In the genomic region with DNA sequence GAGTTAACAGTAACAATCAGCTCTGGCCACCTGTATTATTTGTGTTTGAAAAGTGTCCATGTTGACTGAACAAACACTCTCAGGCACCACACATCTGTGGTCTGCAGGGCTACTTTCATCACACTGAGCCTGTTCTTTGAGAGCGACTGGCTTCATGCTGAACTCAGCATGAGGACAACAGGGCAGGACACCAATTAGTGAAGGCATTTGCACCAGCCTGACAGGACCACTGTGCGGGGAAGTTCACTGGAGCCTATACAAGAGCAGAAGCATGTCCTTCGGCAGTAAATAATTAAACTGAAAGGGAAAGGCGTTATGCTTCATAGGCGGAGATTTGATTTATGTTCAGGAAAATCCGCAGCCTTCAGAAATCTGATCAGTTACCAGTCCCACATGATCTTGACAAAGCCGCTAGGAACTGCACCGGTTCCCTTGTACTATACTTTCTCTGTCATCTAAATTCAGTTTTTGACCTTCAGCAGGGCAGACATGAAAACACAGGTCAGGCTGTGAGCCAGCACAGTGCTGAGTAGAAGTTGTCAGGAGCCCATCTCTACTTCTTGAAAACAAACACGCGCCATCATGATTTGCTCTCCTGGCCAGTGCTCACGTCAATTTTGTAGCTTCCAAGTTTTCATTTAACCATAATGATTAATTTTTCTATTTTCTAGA, we compare ENCODE assay signal across 10 mouse cellular contexts.
DNase-seq lines count a peak whose midpoint lies in the region; ATAC-seq and TF ChIP-seq lines count a peak whose summit lies in the region.
"Had no signal": no experiment of that assay in that cellular context is flagged by ENCODE, and none has a peak within 500 bp of the region (broad histone marks: within the 10 kb centered on the region; RNA-seq: fewer than 3 reads in every experiment).

No protein-coding gene starts in this region.

- no peaks in the 10 kb centered on the region; the same call in 1 of the 2 replicates for H3K4me1 ChIP-seq in midbrain, embryonic 11.5 days (ENCODE audit: control insufficient read depth, insufficient read depth, low read length)
- peaks cover 18% of the 10 kb centered on the region for H3K4me1 ChIP-seq in midbrain, embryonic 10.5 days
- peaks cover 4% of the 10 kb centered on the region for H3K4me1 ChIP-seq in hindbrain, postnatal 0 days (ENCODE audit: insufficient read depth, low read length)
- no peaks in the 10 kb centered on the region for H3K4me1 ChIP-seq in stomach, postnatal 0 days (replicated peaks; ENCODE audit: control insufficient read depth, insufficient read depth)
- H3K4me1 ChIP-seq in heart, embryonic 10.5 days, result no peaks in the 10 kb centered on the region

- peak; percentile 82 for DNase-seq in midbrain, embryonic 11.5 days (ENCODE audit: low spot score, missing footprints)
- DNase-seq in midbrain, embryonic 10.5 days (ENCODE audit: low spot score), result no peak
- DNase-seq in hindbrain, postnatal 0 days (ENCODE audit: low spot score), result peak; percentile 42
- DNase-seq in kidney, postnatal 36 days, result peak; percentile 15 to 22
- peak; percentile 23 for DNase-seq in stomach, postnatal 0 days (ENCODE audit: low spot score)
- no peak for DNase-seq in testis, postnatal 14 days (ENCODE audit: low spot score)
- DNase-seq in left cerebral cortex, adult 11 months (ENCODE audit: low spot score), result no peak
- DNase-seq in heart, embryonic 10.5 days (ENCODE audit: low spot score), result no peak
- DNase-seq: heart, adult 18-20 months had no signal

- no peak overlapping the region for H3K4me3 ChIP-seq in midbrain, embryonic 11.5 days (ENCODE audit: low read depth, low read length)
- no peak overlapping the region for H3K4me3 ChIP-seq in midbrain, embryonic 10.5 days
- H3K4me3 ChIP-seq in hindbrain, postnatal 0 days (ENCODE audit: low read length), result no peak overlapping the region
- no peak overlapping the region for H3K4me3 ChIP-seq in stomach, postnatal 0 days (ENCODE audit: low read depth, low read length)
- no peak overlapping the region for H3K4me3 ChIP-seq in heart, embryonic 10.5 days

- no peak overlapping the region for H3K27ac ChIP-seq in midbrain, embryonic 11.5 days (ENCODE audit: low read depth, low read length)
- H3K27ac ChIP-seq in midbrain, embryonic 10.5 days (replicated peaks), result no peak overlapping the region
- H3K27ac ChIP-seq in hindbrain, postnatal 0 days, result no peak overlapping the region
- H3K27ac ChIP-seq in stomach, postnatal 0 days (replicated peaks), result no peak overlapping the region
- no peak overlapping the region for H3K27ac ChIP-seq in heart, embryonic 10.5 days

- no peak for ATAC-seq in midbrain, embryonic 11.5 days (ENCODE audit: low FRiP score)
- 0 out of 2 replicates have a peak, but pooled peaks have one; percentile 29 for ATAC-seq in hindbrain, postnatal 0 days
- ATAC-seq in stomach, postnatal 0 days (ENCODE audit: low FRiP score, low TSS enrichment), result no peak

- 61% methylated on average over 11 of the region's 11 CpGs for WGBS in midbrain, embryonic 11.5 days
- 71% methylated on average over 11 of the region's 11 CpGs for WGBS in midbrain, embryonic 10.5 days
- 40% methylated on average over 11 of the region's 11 CpGs for WGBS in hindbrain, postnatal 0 days
- WGBS in stomach, postnatal 0 days, result 43% methylated on average over 11 of the region's 11 CpGs
- 71% methylated on average over 11 of the region's 11 CpGs for WGBS in heart, embryonic 10.5 days

- H3K36me3 ChIP-seq in midbrain, embryonic 11.5 days (ENCODE audit: control insufficient read depth, insufficient read depth, low read length), result no peaks in the 10 kb centered on the region
- no peaks in the 10 kb centered on the region for H3K36me3 ChIP-seq in midbrain, embryonic 10.5 days
- H3K36me3 ChIP-seq in hindbrain, postnatal 0 days (ENCODE audit: insufficient read depth, low read length), result no peaks in the 10 kb centered on the region
- H3K36me3 ChIP-seq in stomach, postnatal 0 days (ENCODE audit: control insufficient read depth, insufficient read depth, low read length), result no peaks in the 10 kb centered on the region
- H3K36me3 ChIP-seq in heart, embryonic 10.5 days, result no peaks in the 10 kb centered on the region

- no peak for TF ChIP-seq CTCF in hindbrain, postnatal 0 days (IDR thresholded peaks at IDR 0.05; ENCODE audit: low read depth)
- TF ChIP-seq CTCF in stomach, postnatal 0 days (IDR thresholded peaks at IDR 0.05; ENCODE audit: low read depth), result no peak

- H3K9ac ChIP-seq in midbrain, embryonic 11.5 days (ENCODE audit: low read length), result no peak overlapping the region
- H3K9ac ChIP-seq in hindbrain, postnatal 0 days (replicated peaks; ENCODE audit: low read length), result no peak overlapping the region
- H3K9ac ChIP-seq in stomach, postnatal 0 days (ENCODE audit: low read length), result no peak overlapping the region

- TF ChIP-seq EP300 in stomach, postnatal 0 days (optimal IDR thresholded peaks at IDR 0.05), result no peak

- H3K9me3 ChIP-seq in midbrain, embryonic 11.5 days (ENCODE audit: control insufficient read depth, low read length), result no peaks in the 10 kb centered on the region
- no peaks in the 10 kb centered on the region for H3K9me3 ChIP-seq in midbrain, embryonic 10.5 days (replicated peaks)
- no peaks in the 10 kb centered on the region for H3K9me3 ChIP-seq in hindbrain, postnatal 0 days (ENCODE audit: low read length)
- H3K9me3 ChIP-seq in stomach, postnatal 0 days (ENCODE audit: control insufficient read depth, low read length), result no peaks in the 10 kb centered on the region
- no peaks in the 10 kb centered on the region for H3K9me3 ChIP-seq in heart, embryonic 10.5 days

- H3K27me3 ChIP-seq in midbrain, embryonic 11.5 days (ENCODE audit: control insufficient read depth, insufficient read depth, low read length), result no peaks in the 10 kb centered on the region
- H3K27me3 ChIP-seq in midbrain, embryonic 10.5 days (ENCODE audit: low read depth, poor library complexity, severe bottlenecking), result peaks cover 18% of the 10 kb centered on the region; the same call in 1 of the 2 replicates
- no peaks in the 10 kb centered on the region for H3K27me3 ChIP-seq in hindbrain, postnatal 0 days (ENCODE audit: insufficient read depth, low read length)
- H3K27me3 ChIP-seq in stomach, postnatal 0 days (ENCODE audit: control insufficient read depth, insufficient read depth, low read length), result no peaks in the 10 kb centered on the region
- no peaks in the 10 kb centered on the region for H3K27me3 ChIP-seq in heart, embryonic 10.5 days (ENCODE audit: insufficient read depth, poor library complexity, severe bottlenecking)

- H3K4me2 ChIP-seq in midbrain, embryonic 11.5 days, result no peak overlapping the region
- H3K4me2 ChIP-seq in hindbrain, postnatal 0 days (ENCODE audit: low read depth, low read length), result no peak overlapping the region
- no peak overlapping the region for H3K4me2 ChIP-seq in stomach, postnatal 0 days (replicated peaks; ENCODE audit: low read depth)
- H3K4me2 ChIP-seq: liver, embryonic 11.5 days had no signal

Comparison
In these comparisons a context has a peak if more than half of its experiments do, and no peak if none do; other contexts are left out.
1. DNase-seq: peak in midbrain, embryonic 11.5 days (single experiment), hindbrain, postnatal 0 days (single experiment), kidney, postnatal 36 days (2 of 2) and stomach, postnatal 0 days (single experiment); none in midbrain, embryonic 10.5 days (single experiment), testis, postnatal 14 days (single experiment), left cerebral cortex, adult 11 months (single experiment) and heart, embryonic 10.5 days (single experiment).